Mouse (Mus musculus): ENCODE data around the gene Olfml2b. TPM values are rescaled to one million over a fixed set of nuclear protein-coding genes. Genes with fewer than 3 reads are reported as not detected.
A peak's percentile ranks its signal among the peaks of the same experiment; 100 is the strongest.

The Olfml2b gene
- total RNA-seq (2017): not detected in 3 replicates

- ATAC-seq (replicated peaks; ENCODE audit: insufficient number of reproducible peaks, low FRiP score, low TSS enrichment, poor library complexity, severe bottlenecking): peak; percentile 41
These were observed at the start of gene Olfml2b for GRCm38 (mm10) chr1:170644255-170645205. Gene Olfml2b, plus strand, starts transcription at chr1:170644532.

GRCm38 (mm10) chr1:170594575-170594974, 49.8 kb upstream of the Olfml2b start:
- ATAC-seq (replicated peaks; ENCODE audit: insufficient number of reproducible peaks, low FRiP score, low TSS enrichment, poor library complexity, severe bottlenecking): no peak

- no peak for ATAC-seq (replicated peaks; ENCODE audit: insufficient number of reproducible peaks, low FRiP score, low TSS enrichment, poor library complexity, severe bottlenecking)
These were observed 38.9 kb upstream of the Olfml2b start for GRCm38 (mm10) chr1:170605228-170606001.

- ATAC-seq (replicated peaks; ENCODE audit: insufficient number of reproducible peaks, low FRiP score, low TSS enrichment, poor library complexity, severe bottlenecking): no peak
These were observed 37.0 kb upstream of the Olfml2b start for GRCm38 (mm10) chr1:170607231-170607917.

- ATAC-seq (replicated peaks; ENCODE audit: insufficient number of reproducible peaks, low FRiP score, low TSS enrichment, poor library complexity, severe bottlenecking): no peak
These were observed 35.8 kb upstream of the Olfml2b start for GRCm38 (mm10) chr1:170608461-170609071.

- no peak; the same call in 1 of the 2 replicates for ATAC-seq (replicated peaks; ENCODE audit: insufficient number of reproducible peaks, low FRiP score, low TSS enrichment, poor library complexity, severe bottlenecking)
These were observed 34.5 kb upstream of the Olfml2b start for GRCm38 (mm10) chr1:170609872-170610271.

- ATAC-seq (replicated peaks; ENCODE audit: insufficient number of reproducible peaks, low FRiP score, low TSS enrichment, poor library complexity, severe bottlenecking): no peak
These were observed 34.0 kb upstream of the Olfml2b start for GRCm38 (mm10) chr1:170610289-170610688.

GRCm38 (mm10) chr1:170610695-170611094, 33.6 kb upstream of the Olfml2b start:
- no peak for ATAC-seq (replicated peaks; ENCODE audit: insufficient number of reproducible peaks, low FRiP score, low TSS enrichment, poor library complexity, severe bottlenecking)

- ATAC-seq (replicated peaks; ENCODE audit: insufficient number of reproducible peaks, low FRiP score, low TSS enrichment, poor library complexity, severe bottlenecking): no peak
These were observed 32.7 kb upstream of the Olfml2b start for GRCm38 (mm10) chr1:170611631-170612030.

GRCm38 (mm10) chr1:170612968-170613872, 31.1 kb upstream of the Olfml2b start:
- peak; percentile 70; the same call in 1 of the 2 replicates for ATAC-seq (replicated peaks; ENCODE audit: insufficient number of reproducible peaks, low FRiP score, low TSS enrichment, poor library complexity, severe bottlenecking)

GRCm38 (mm10) chr1:170619686-170620374, 24.5 kb upstream of the Olfml2b start:
- no peak for ATAC-seq (replicated peaks; ENCODE audit: insufficient number of reproducible peaks, low FRiP score, low TSS enrichment, poor library complexity, severe bottlenecking)

GRCm38 (mm10) chr1:170622934-170623333, 21.4 kb upstream of the Olfml2b start:
- ATAC-seq (replicated peaks; ENCODE audit: insufficient number of reproducible peaks, low FRiP score, low TSS enrichment, poor library complexity, severe bottlenecking): no peak

GRCm38 (mm10) chr1:170623432-170623831, 20.9 kb upstream of the Olfml2b start:
- ATAC-seq (replicated peaks; ENCODE audit: insufficient number of reproducible peaks, low FRiP score, low TSS enrichment, poor library complexity, severe bottlenecking): no peak

GRCm38 (mm10) chr1:170630489-170630888, 13.8 kb upstream of the Olfml2b start:
- no peak for ATAC-seq (replicated peaks; ENCODE audit: insufficient number of reproducible peaks, low FRiP score, low TSS enrichment, poor library complexity, severe bottlenecking)

GRCm38 (mm10) chr1:170631571-170631970, 12.8 kb upstream of the Olfml2b start:
- no peak for ATAC-seq (replicated peaks; ENCODE audit: insufficient number of reproducible peaks, low FRiP score, low TSS enrichment, poor library complexity, severe bottlenecking)

GRCm38 (mm10) chr1:170632385-170632784, 11.9 kb upstream of the Olfml2b start:
- peak; percentile 92 for ATAC-seq (replicated peaks; ENCODE audit: insufficient number of reproducible peaks, low FRiP score, low TSS enrichment, poor library complexity, severe bottlenecking)

- ATAC-seq (replicated peaks; ENCODE audit: insufficient number of reproducible peaks, low FRiP score, low TSS enrichment, poor library complexity, severe bottlenecking): no peak
These were observed 11.5 kb upstream of the Olfml2b start for GRCm38 (mm10) chr1:170632856-170633255.

All from monocyte, adult 5-6 weeks (primary cell).